Mouse (Mus musculus) kidney, embryonic 16.5 days (tissue): ENCODE results near the gene Ptcd3. TPM values are rescaled to one million over a fixed set of nuclear protein-coding genes. Genes with fewer than 3 reads are reported as not detected.

Experiments
- ATAC-seq: fragments of 200-750 bp; cut with Nextera tagmentation; 2 replicates; pipeline ENCODE4 v1.8.0; 2017; ENCODE audit warnings: moderate TSS enrichment; ENCODE audit not compliant: low FRiP score, low TSS enrichment
- H3K27ac ChIP-seq: fragments of 300-500 bp; sonication (generic); 2 replicates; pipeline ENCODE4 v1.5.1; 2014; ENCODE audit warnings: low read length
- H3K27me3 ChIP-seq: fragments of 300-500 bp; sonication (generic); 2 replicates; pipeline ENCODE4 v1.6.1; 2014; ENCODE audit warnings: low read length, control low read depth, mixed read lengths; ENCODE audit not compliant: insufficient read depth
- H3K36me3 ChIP-seq: fragments of 300-500 bp; sonication (generic); 2 replicates; pipeline ENCODE4 v1.6.1; 2014; ENCODE audit warnings: low read length, control low read depth, mixed read lengths; ENCODE audit not compliant: insufficient read depth
- H3K4me1 ChIP-seq: fragments of 300-500 bp; sonication (generic); 2 replicates; pipeline ENCODE4 v1.6.1; 2014; ENCODE audit warnings: low read length, control low read depth, mixed read lengths; ENCODE audit not compliant: insufficient read depth
- H3K4me2 ChIP-seq: fragments of 300-500 bp; sonication (generic); replicated peaks from 2 replicates; pipeline ENCODE4 v1.6.1; 2014; ENCODE audit warnings: low read depth, low read length
- H3K4me3 ChIP-seq: fragments of 300-500 bp; sonication (generic); 2 replicates; pipeline ENCODE4 v1.5.1; 2014; ENCODE audit warnings: mild to moderate bottlenecking, low read length
- H3K9ac ChIP-seq: fragments of 300-500 bp; sonication (generic); replicated peaks from 2 replicates; pipeline ENCODE4 v1.6.1; 2014; ENCODE audit warnings: low read length
- H3K9me3 ChIP-seq: fragments of 300-500 bp; sonication (generic); 2 replicates; pipeline ENCODE4 v1.6.1; 2016; ENCODE audit warnings: low read length, control low read depth
- WGBS: fragments of 180-500 bp; shearing (Covaris S2); extraction: QIAGEN DNeasy Blood & Tissue Kit; methylation state at CpG from one replicate; pipeline ENCODE4 v1.1.7; 2014; 5-methylcytosine and 5-hydroxymethylcytosine counted together
- polyA plus RNA-seq: library from polyadenylated mRNA; unstranded; fragments of >200 nt; fragmentation: Nextera tagmentation; extraction: Ambion mirVana; gene quantifications from 2 replicates; pipeline ENCODE4 v1.2.1, GENCODE M21; 2015

Gene Ptcd3
- polyA plus RNA-seq, 1 experiment from 2014 or later: 107 TPM

GRCm38 (mm10) chr6:71830690-71831580 lies 77.6 kb downstream of the Ptcd3 start, which contains the start of gene Immt:
Gene Immt, plus strand, starts transcription at chr6:71831331.
- Histone ChIP-seq H3K9me3 (no peaks in the 10 kb centered on the region), H3K27me3 (no peaks in the 10 kb centered on the region), H3K4me2 (peak within 1 kb of the TSS; percentile 91), H3K27ac (peak within 1 kb of the TSS; percentile 93), H3K36me3 (no peaks in the 10 kb centered on the region), H3K4me1 (peaks cover 10% of the 10 kb centered on the region), H3K4me3 (peak within 1 kb of the TSS; percentile 75), H3K9ac (peak within 1 kb of the TSS; percentile 85)
- under 1% methylated on average over 64 of the region's 64 CpGs for WGBS
- ATAC-seq: peak; percentile 100

Other genes with a start within 250 kb of the Ptcd3 start
- 14.1 and 14.6 TPM in 2 replicates for gene Reep1, start 201.2 kb downstream of the Ptcd3 start, polyA plus RNA-seq
- 70.7 and 71.2 TPM in 2 replicates for gene Mrpl35, start 81.8 kb downstream of the Ptcd3 start, polyA plus RNA-seq
- gene Immt, start 77.4 kb downstream of the Ptcd3 start, polyA plus RNA-seq: 238 and 251 TPM in 2 replicates
- gene Polr1a, start 303 bp upstream of the Ptcd3 start, polyA plus RNA-seq: 35.6 and 38.3 TPM in 2 replicates
- 32.5 and 34.0 TPM in 2 replicates for gene St3gal5, start 188.8 kb upstream of the Ptcd3 start, polyA plus RNA-seq